29 mouse cellular contexts compared by ENCODE assay signal in genomic region chr13:8439188-8439835, GRCm38 (mm10).
DNase-seq lines count a peak whose midpoint lies in the region; ATAC-seq and TF ChIP-seq lines count a peak whose summit lies in the region.
"Had no signal": no experiment of that assay in that cellular context is flagged by ENCODE, and none has a peak within 500 bp of the region (broad histone marks: within the 10 kb centered on the region; RNA-seq: fewer than 3 reads in every experiment).

No protein-coding gene starts in this region.

- no peaks in the 10 kb centered on the region for H3K36me3 ChIP-seq in stomach, postnatal 0 days (ENCODE audit: control insufficient read depth, insufficient read depth, low read length)
- H3K36me3 ChIP-seq in kidney, embryonic 16.5 days (ENCODE audit: insufficient read depth, low read length): no peaks in the 10 kb centered on the region
- H3K36me3 ChIP-seq: embryonic facial prominence, embryonic 12.5 days; kidney, embryonic 15.5 days; limb, embryonic 12.5 days; liver, embryonic 15.5 days; midbrain, embryonic 10.5 days; midbrain, embryonic 15.5 days; neural tube, embryonic 15.5 days had no signal

- no peak overlapping the region for H3K27ac ChIP-seq in left cerebral cortex, adult 2 months
- no peak overlapping the region for H3K27ac ChIP-seq in stomach, postnatal 0 days (replicated peaks)
- H3K27ac ChIP-seq in kidney, embryonic 16.5 days (ENCODE audit: low read length): no peak overlapping the region
- H3K27ac ChIP-seq: embryonic facial prominence, embryonic 12.5 days; kidney, embryonic 15.5 days; limb, embryonic 12.5 days; liver, embryonic 15.5 days; midbrain, embryonic 10.5 days; midbrain, embryonic 15.5 days; neural tube, embryonic 15.5 days had no signal

- H3K4me1 ChIP-seq in stomach, postnatal 0 days (replicated peaks; ENCODE audit: control insufficient read depth, insufficient read depth): no peaks in the 10 kb centered on the region
- H3K4me1 ChIP-seq in kidney, embryonic 16.5 days (ENCODE audit: insufficient read depth, low read length): no peaks in the 10 kb centered on the region
- H3K4me1 ChIP-seq: embryonic facial prominence, embryonic 12.5 days; kidney, embryonic 15.5 days; limb, embryonic 12.5 days; liver, embryonic 15.5 days; midbrain, embryonic 10.5 days; midbrain, embryonic 15.5 days; neural tube, embryonic 15.5 days had no signal

- no peaks in the 10 kb centered on the region for H3K27me3 ChIP-seq in stomach, postnatal 0 days (ENCODE audit: control insufficient read depth, insufficient read depth, low read length)
- no peaks in the 10 kb centered on the region for H3K27me3 ChIP-seq in kidney, embryonic 16.5 days (ENCODE audit: insufficient read depth, low read length)
- H3K27me3 ChIP-seq: embryonic facial prominence, embryonic 12.5 days; kidney, embryonic 15.5 days; limb, embryonic 12.5 days; liver, embryonic 15.5 days; midbrain, embryonic 15.5 days; neural tube, embryonic 15.5 days; Patski had no signal

- H3K4me3 ChIP-seq in left cerebral cortex, adult 2 months: no peak overlapping the region
- H3K4me3 ChIP-seq in stomach, postnatal 0 days (ENCODE audit: low read depth, low read length): no peak overlapping the region
- no peak overlapping the region for H3K4me3 ChIP-seq in kidney, embryonic 16.5 days (ENCODE audit: low read length)
- H3K4me3 ChIP-seq: embryonic facial prominence, embryonic 12.5 days; kidney, embryonic 15.5 days; limb, embryonic 12.5 days; liver, embryonic 15.5 days; midbrain, embryonic 10.5 days; midbrain, embryonic 15.5 days; neural tube, embryonic 15.5 days had no signal

- H3K9me3 ChIP-seq in stomach, postnatal 0 days (ENCODE audit: control insufficient read depth, low read length): no peaks in the 10 kb centered on the region
- no peaks in the 10 kb centered on the region; the same call in 1 of the 2 replicates for H3K9me3 ChIP-seq in kidney, embryonic 16.5 days (ENCODE audit: low read length)
- H3K9me3 ChIP-seq: embryonic facial prominence, embryonic 12.5 days; kidney, embryonic 15.5 days; limb, embryonic 12.5 days; liver, embryonic 15.5 days; midbrain, embryonic 10.5 days; midbrain, embryonic 15.5 days; neural tube, embryonic 15.5 days had no signal

- TF ChIP-seq CTCF in left cerebral cortex, adult 2 months (IDR thresholded peaks at IDR 0.05): no peak; the same call in 1 of the 2 replicates
- no peak for TF ChIP-seq CTCF in stomach, postnatal 0 days (IDR thresholded peaks at IDR 0.05; ENCODE audit: low read depth)

- DNase-seq in frontal cortex, postnatal 25 days (ENCODE audit: low spot score in 2 of 2): no peak
- peak; percentile 11 to 43 for DNase-seq in left cerebral cortex, postnatal 25 days (ENCODE audit: low spot score in 2 of 2)
- DNase-seq in left cerebral cortex, adult 2 months (ENCODE audit: extremely low spot score in 1 of 2, low spot score in 2 of 2): no peak
- DNase-seq in frontal cortex, postnatal 10 days (ENCODE audit: low spot score in 2 of 2): peak; percentile 4 to 12
- DNase-seq in stomach, postnatal 0 days (ENCODE audit: low spot score): no peak
- DNase-seq: adrenal gland, postnatal 10 days; cerebellum, adult 11 months; cerebellum, adult 9-11 months; embryo, embryonic 11 days; gastrocnemius, postnatal 10 days; heart, postnatal 14 days; kidney, adult 18-20 months; kidney, postnatal 36 days; lung, embryonic 14.5 days; retina, postnatal 1 day; spleen, adult 18-20 months; thymus, adult 18-20 months; thymus, postnatal 25 days had no signal

- peak; percentile 79 for ATAC-seq in frontal cortex, adult (ENCODE audit: low TSS enrichment)
- ATAC-seq in stomach, postnatal 0 days (ENCODE audit: low FRiP score, low TSS enrichment): no peak
- ATAC-seq in kidney, embryonic 16.5 days (ENCODE audit: low FRiP score, low TSS enrichment): no peak
- ATAC-seq: hindbrain, embryonic 16.5 days; midbrain, embryonic 15.5 days; Patski had no signal

- 90% methylated on average over 4 of the region's 4 CpGs for WGBS in stomach, postnatal 0 days
- 90% methylated on average over 4 of the region's 4 CpGs for WGBS in kidney, embryonic 16.5 days

- TF ChIP-seq EP300 in stomach, postnatal 0 days (optimal IDR thresholded peaks at IDR 0.05): no peak

- no peak overlapping the region for H3K4me2 ChIP-seq in stomach, postnatal 0 days (replicated peaks; ENCODE audit: low read depth)
- no peak overlapping the region for H3K4me2 ChIP-seq in kidney, embryonic 16.5 days (replicated peaks; ENCODE audit: low read depth, low read length)
- H3K4me2 ChIP-seq: embryonic facial prominence, embryonic 12.5 days; kidney, embryonic 15.5 days; limb, embryonic 12.5 days; liver, embryonic 15.5 days; lung, embryonic 14.5 days; midbrain, embryonic 15.5 days; neural tube, embryonic 15.5 days had no signal

- H3K9ac ChIP-seq in stomach, postnatal 0 days (ENCODE audit: low read length): no peak overlapping the region
- no peak overlapping the region for H3K9ac ChIP-seq in kidney, embryonic 16.5 days (replicated peaks; ENCODE audit: low read length)
- H3K9ac ChIP-seq: embryonic facial prominence, embryonic 12.5 days; kidney, embryonic 15.5 days; limb, embryonic 12.5 days; liver, embryonic 15.5 days; lung, embryonic 14.5 days; midbrain, embryonic 15.5 days; neural tube, embryonic 15.5 days had no signal

- intact Hi-C loops in left cerebral cortex, postnatal 25 days (cut with DNase I): no loop called here
- intact Hi-C loops in left cerebral cortex, adult 2 months (cut with DNase I): no loop called here

Comparison
In these comparisons a context has a peak if more than half of its experiments do, and no peak if none do; other contexts are left out.
1. DNase-seq: peak in left cerebral cortex, postnatal 25 days (2 of 2) and frontal cortex, postnatal 10 days (2 of 2); none in frontal cortex, postnatal 25 days (0 of 2), left cerebral cortex, adult 2 months (0 of 2) and stomach, postnatal 0 days (single experiment).